Mouse (Mus musculus) heart, embryonic 12.5 days (tissue): ENCODE data around the gene Ppil1. TPM values are rescaled to one million over a fixed set of nuclear protein-coding genes. Genes with fewer than 3 reads are reported as not detected.

ENCODE experiments used
- ATAC-seq: fragments of 200-750 bp; cut with Nextera tagmentation; 2 replicates; pipeline ENCODE4 v1.8.0; 2017; ENCODE audit warnings: moderate TSS enrichment, moderate library complexity; ENCODE audit not compliant: insufficient number of reproducible peaks, low FRiP score
- H3K27ac ChIP-seq: fragments of 300-500 bp; sonication (generic); 2 replicates; pipeline ENCODE4 v1.5.1; 2016; ENCODE audit warnings: mild to moderate bottlenecking, moderate library complexity; ENCODE audit not compliant: poor library complexity, severe bottlenecking
- H3K27me3 ChIP-seq: fragments of 300-500 bp; sonication (generic); replicated peaks from 2 replicates; pipeline ENCODE4 v1.6.1; 2016; ENCODE audit warnings: mild to moderate bottlenecking, moderate library complexity
- H3K36me3 ChIP-seq: fragments of 300-500 bp; sonication (generic); 2 replicates; pipeline ENCODE4 v1.6.1; 2016; ENCODE audit warnings: mild to moderate bottlenecking, moderate library complexity
- H3K4me1 ChIP-seq: fragments of 300-500 bp; sonication (generic); replicated peaks from 2 replicates; pipeline ENCODE4 v1.6.1; 2016; ENCODE audit warnings: mild to moderate bottlenecking
- H3K4me2 ChIP-seq: fragments of 300-500 bp; sonication (generic); 2 replicates; pipeline ENCODE4 v1.6.1; 2016; ENCODE audit warnings: mild to moderate bottlenecking, moderate library complexity
- H3K4me3 ChIP-seq: fragments of 300-500 bp; sonication (generic); 2 replicates; pipeline ENCODE4 v1.5.1; 2016; ENCODE audit warnings: mild to moderate bottlenecking
- H3K9ac ChIP-seq: fragments of 300-500 bp; sonication (generic); 2 replicates; pipeline ENCODE4 v1.6.1; 2016; ENCODE audit warnings: mild to moderate bottlenecking, moderate library complexity
- H3K9me3 ChIP-seq: fragments of 300-500 bp; sonication (generic); replicated peaks from 2 replicates; pipeline ENCODE4 v1.6.1; 2016; ENCODE audit warnings: mild to moderate bottlenecking, moderate library complexity
- WGBS: fragments of 180-500 bp; shearing (Covaris S2); methylation state at CpG from one replicate; pipeline ENCODE4 v1.1.7; 2016; 5-methylcytosine and 5-hydroxymethylcytosine counted together
- polyA plus RNA-seq: library from polyadenylated mRNA; unstranded; fragments of >200 nt; fragmentation: Nextera tagmentation; extraction: Ambion mirVana; gene quantifications from 2 replicates; pipeline ENCODE4 v1.2.1, GENCODE M21; 2016

Ppil1 gene
- polyA plus RNA-seq, 1 experiment from 2014 or later: 112 TPM

DNA sequence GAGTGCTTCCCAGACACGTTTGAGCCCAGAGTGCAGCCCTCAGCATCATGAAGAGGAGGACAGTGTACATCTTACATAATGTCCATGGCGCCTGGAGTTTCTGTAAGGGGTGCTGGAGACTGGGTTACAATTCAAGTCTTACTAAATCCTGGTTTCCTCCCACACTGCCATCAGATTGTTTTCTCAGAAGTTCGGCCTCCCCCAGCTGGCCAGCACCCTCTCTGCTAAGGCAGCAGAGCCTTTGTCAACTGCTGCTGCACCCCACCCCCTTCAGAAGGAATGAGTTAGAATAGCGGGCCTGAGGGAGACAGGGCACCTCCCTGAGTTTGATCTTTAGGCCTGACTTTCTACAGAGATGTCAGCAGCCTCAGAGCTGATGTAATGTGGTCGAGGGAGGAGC is 38.2 kb upstream of the Ppil1 start:
- WGBS: 58% methylated on average over 5 of the region's 5 CpGs
- Histone ChIP-seq H3K4me3 (no peak overlapping the region), H3K9ac (no peak overlapping the region), H3K4me2 (no peak overlapping the region), H3K27ac (no peak overlapping the region), H3K4me1 (peaks cover 50% of the 10 kb centered on the region), H3K27me3 (no peaks in the 10 kb centered on the region; the same call in 1 of the 2 replicates), H3K9me3 (no peaks in the 10 kb centered on the region), H3K36me3 (peaks cover 40% of the 10 kb centered on the region)
- ATAC-seq: no peak

DNA sequence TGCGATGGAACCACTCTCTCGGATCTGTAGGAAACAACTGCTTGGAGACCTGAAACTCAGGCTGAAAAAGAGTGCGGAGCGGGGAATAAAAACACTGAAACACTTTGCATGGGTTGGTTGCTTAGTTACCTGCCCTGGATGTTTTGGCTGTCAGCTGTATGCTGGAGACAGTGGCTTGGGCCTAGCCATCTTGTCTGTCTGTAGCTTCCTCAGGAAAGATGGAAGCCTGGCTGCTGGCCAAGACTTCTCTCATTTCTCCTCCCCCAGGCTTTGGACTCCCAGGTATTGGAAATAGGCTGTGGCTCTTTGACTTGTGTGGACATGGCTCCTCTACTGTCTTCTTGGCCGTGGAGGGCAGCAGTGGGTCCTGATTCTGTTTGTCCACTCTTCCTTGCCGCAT is 37.4 kb upstream of the Ppil1 start:
- H3K4me3 ChIP-seq: no peak overlapping the region
- H3K4me1 ChIP-seq: peaks cover 50% of the 10 kb centered on the region
- H3K27me3 ChIP-seq: no peaks in the 10 kb centered on the region; the same call in 1 of the 2 replicates
- H3K4me2 ChIP-seq: no peak overlapping the region
- no peak overlapping the region for H3K27ac ChIP-seq
- WGBS: 94% methylated on average over 6 of the region's 6 CpGs
- H3K9ac ChIP-seq: no peak overlapping the region
- no peaks in the 10 kb centered on the region for H3K9me3 ChIP-seq
- ATAC-seq: no peak
- H3K36me3 ChIP-seq: peaks cover 46% of the 10 kb centered on the region

DNA sequence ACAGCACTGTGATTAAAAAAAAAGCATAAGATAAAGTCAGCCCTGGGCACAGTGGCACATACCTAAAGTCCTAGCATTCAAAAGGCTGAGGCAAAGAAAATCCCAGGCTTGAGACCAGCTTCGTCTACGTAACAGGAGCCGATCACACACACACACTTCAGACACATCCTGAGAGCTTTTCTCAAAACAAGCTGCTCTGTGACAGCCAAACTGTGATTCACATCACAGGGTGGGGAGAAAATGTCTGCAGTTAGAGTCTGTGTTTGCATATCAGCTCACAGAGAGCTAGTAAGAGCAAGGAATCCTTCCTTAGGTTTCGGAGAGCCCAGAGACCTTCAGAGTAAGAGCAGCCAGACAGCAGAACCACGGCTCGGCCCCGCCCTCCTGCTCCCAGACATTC is 36.9 kb upstream of the Ppil1 start:
- Histone ChIP-seq H3K4me3 (no peak overlapping the region), H3K9me3 (no peaks in the 10 kb centered on the region), H3K27ac (no peak overlapping the region), H3K27me3 (no peaks in the 10 kb centered on the region; the same call in 1 of the 2 replicates), H3K4me1 (peaks cover 47% of the 10 kb centered on the region), H3K4me2 (no peak overlapping the region), H3K9ac (no peak overlapping the region), H3K36me3 (peaks cover 48% of the 10 kb centered on the region)
- ATAC-seq: no peak
- 93% methylated on average over 7 of the region's 7 CpGs for WGBS

DNA sequence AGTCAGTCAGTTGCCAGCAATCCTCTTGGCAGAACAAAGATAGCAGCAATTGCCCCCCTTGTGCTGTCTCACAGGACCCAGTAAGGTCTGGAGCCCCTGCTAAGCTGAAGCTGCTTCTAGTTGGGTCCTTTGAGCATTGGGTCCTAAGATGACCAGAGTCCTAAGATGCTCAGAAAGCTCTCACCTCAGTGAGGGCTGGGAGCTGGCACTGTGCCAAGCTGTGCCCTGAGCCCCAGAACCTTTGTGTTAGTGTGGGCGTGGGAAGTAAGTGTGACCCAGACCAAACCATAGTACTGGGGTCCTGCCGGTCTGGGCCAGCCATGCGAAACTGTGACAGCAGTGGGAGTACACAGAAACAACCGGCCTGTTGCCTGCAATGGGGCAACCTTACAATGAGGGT is 35.3 kb upstream of the Ppil1 start:
- peaks cover 31% of the 10 kb centered on the region for H3K4me1 ChIP-seq
- no peak for ATAC-seq
- no peaks in the 10 kb centered on the region for H3K9me3 ChIP-seq
- H3K4me3 ChIP-seq: no peak overlapping the region
- H3K36me3 ChIP-seq: peaks cover 64% of the 10 kb centered on the region
- no peak overlapping the region for H3K27ac ChIP-seq
- H3K4me2 ChIP-seq: no peak overlapping the region
- H3K27me3 ChIP-seq: no peaks in the 10 kb centered on the region
- H3K9ac ChIP-seq: no peak overlapping the region
- whole genome bisulfite sequencing: 87% methylated on average over 4 of the region's 4 CpGs

DNA sequence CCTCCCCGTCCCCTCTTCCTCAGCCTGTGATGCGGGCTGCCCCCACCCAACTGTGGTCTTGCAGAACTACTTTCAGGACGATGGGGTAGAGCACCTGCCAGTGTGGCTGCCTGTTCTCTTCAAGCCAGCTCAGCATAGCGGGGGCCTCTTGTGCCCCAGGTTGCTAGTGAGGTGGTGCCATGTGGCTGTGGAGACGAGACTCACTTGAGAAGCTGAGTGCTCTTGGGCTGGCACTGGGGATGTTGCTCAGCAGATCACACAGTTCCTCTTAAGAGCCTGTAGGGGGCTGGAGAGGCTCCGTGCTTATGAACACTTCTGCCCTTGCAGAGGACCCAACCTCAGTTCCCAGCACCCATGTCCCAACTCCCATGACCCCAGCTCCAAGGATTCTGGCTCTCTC is 33.8 kb upstream of the Ppil1 start:
- WGBS: 89% methylated on average over 6 of the region's 6 CpGs
- Histone ChIP-seq H3K27me3 (no peaks in the 10 kb centered on the region), H3K9ac (no peak overlapping the region), H3K36me3 (peaks cover 74% of the 10 kb centered on the region), H3K4me3 (no peak overlapping the region), H3K4me2 (no peak overlapping the region), H3K27ac (no peak overlapping the region), H3K4me1 (peaks cover 18% of the 10 kb centered on the region), H3K9me3 (no peaks in the 10 kb centered on the region)
- ATAC-seq: no peak

DNA sequence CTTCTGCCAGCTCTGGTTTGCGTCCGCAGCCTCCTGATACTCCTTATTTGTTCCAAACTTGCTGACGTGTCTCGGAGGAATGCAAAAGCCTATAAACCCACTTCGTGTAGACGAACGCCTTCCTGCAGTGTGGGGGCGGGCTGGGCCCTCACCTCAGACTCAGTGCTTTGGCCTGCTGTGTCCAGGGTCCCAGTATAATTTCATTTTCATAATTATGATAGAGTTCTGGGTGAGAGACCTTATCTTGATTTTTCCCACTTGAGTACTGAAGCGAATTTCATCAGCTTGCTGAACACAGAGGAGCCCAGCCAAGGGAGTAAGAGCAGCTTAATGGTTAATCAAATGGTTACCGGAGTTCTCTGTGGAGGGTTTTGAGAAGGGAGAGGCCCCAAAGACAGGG is 33.3 kb upstream of the Ppil1 start:
- Histone ChIP-seq H3K27me3 (no peaks in the 10 kb centered on the region), H3K4me2 (no peak overlapping the region), H3K36me3 (peaks cover 77% of the 10 kb centered on the region), H3K9me3 (no peaks in the 10 kb centered on the region), H3K4me1 (peaks cover 13% of the 10 kb centered on the region), H3K9ac (no peak overlapping the region), H3K4me3 (no peak overlapping the region), H3K27ac (no peak overlapping the region)
- ATAC-seq: no peak
- WGBS: 63% methylated on average over 10 of the region's 10 CpGs

DNA sequence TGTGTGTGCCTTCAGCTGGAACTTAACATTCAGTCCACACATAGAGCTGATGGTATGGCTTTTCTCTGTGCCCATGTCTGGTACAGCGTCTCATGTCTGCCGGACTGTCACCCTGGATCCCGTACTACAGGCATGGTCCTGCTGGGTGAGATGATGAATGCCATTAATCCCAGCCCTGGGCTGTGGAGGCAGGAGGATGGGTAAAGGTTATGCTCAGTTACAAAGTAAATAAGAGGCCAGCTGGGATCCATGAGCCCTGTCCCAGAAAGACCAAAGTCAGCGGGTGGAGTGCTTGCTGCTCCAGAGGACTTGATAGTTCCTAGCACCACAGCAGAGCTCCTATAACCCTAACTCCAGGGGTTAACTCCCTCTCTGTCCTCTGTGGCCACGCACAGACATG is 31.8 kb upstream of the Ppil1 start:
- Histone ChIP-seq H3K27ac (no peak overlapping the region), H3K36me3 (peaks cover 74% of the 10 kb centered on the region), H3K9ac (no peak overlapping the region), H3K4me2 (no peak overlapping the region), H3K4me1 (no peaks in the 10 kb centered on the region; the same call in none of the 2 replicates), H3K9me3 (no peaks in the 10 kb centered on the region), H3K4me3 (no peak overlapping the region), H3K27me3 (no peaks in the 10 kb centered on the region)
- ATAC-seq: no peak
- WGBS: 80% methylated on average over 5 of the region's 5 CpGs

DNA sequence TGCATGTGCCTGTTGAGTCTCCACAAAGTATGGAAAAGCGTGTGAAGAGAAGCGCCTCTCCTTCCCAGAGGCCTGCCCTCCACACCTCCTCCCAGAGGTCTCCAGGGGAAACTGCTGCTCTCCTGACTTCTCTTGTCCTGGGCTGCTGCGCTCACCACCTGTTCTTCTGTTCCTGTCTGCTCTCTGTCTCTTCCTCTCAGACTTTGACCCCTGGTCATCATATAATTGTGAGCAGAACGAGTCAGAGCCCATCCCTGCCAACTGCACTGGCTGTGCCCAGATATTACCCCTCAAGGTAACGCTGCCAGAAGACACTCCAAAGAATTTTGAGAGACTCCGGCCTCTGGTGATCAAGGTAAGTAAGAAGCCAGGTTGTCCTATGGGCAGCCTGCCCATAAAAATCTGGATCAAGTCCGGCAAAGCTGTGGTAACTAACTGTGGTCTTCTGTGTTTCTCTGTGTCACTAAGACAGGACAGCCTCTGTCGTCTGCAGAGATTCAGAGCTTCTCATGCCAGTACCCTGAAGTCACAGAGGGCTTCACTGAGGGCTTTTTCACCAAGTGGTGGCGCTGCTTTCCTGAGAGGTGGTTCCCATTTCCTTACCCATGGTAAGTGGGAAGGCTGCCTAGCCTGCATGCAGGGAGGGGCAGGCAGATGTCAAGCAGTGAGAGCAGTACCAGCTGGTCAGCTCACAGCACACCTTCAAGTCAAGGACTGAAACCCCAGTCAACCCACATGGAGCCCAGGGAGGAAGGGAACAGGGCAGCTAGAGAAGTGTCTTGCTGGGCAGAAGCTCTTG is 30.0 kb upstream of the Ppil1 start:
- Histone ChIP-seq H3K4me2 (no peak overlapping the region), H3K4me1 (no peaks in the 10 kb centered on the region), H3K36me3 (peaks cover 62% of the 10 kb centered on the region), H3K27ac (no peak overlapping the region), H3K4me3 (no peak overlapping the region), H3K9ac (no peak overlapping the region), H3K27me3 (no peaks in the 10 kb centered on the region), H3K9me3 (no peaks in the 10 kb centered on the region)
- no peak for ATAC-seq
- 78% methylated on average over 9 of the region's 9 CpGs for WGBS

DNA sequence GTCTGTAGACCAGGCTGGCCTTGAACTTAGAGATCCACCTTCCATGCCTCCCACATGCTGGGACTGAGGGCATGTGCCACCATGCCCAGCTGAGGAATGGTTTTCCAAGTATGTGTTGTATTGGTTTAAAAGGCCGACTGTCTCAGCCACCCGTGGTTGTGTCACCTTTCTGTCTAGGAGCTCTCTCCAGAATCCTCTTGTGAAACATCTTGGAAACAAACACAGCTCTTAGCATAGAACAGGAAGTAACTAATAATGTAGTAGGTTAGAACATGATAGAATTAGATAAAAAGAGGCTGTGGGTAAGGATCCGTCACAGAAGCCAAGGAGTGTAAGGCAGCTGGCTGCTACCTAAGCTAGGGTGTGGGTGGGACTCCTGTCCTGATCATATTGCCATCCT is 29.0 kb upstream of the Ppil1 start:
- no peak overlapping the region for H3K4me3 ChIP-seq
- H3K4me2 ChIP-seq: no peak overlapping the region
- no peaks in the 10 kb centered on the region for H3K9me3 ChIP-seq
- no peak overlapping the region for H3K9ac ChIP-seq
- no peak for ATAC-seq
- WGBS: 78% methylated on average over 3 of the region's 3 CpGs
- no peaks in the 10 kb centered on the region for H3K27me3 ChIP-seq
- peaks cover 57% of the 10 kb centered on the region for H3K36me3 ChIP-seq
- H3K4me1 ChIP-seq: no peaks in the 10 kb centered on the region
- H3K27ac ChIP-seq: no peak overlapping the region

DNA sequence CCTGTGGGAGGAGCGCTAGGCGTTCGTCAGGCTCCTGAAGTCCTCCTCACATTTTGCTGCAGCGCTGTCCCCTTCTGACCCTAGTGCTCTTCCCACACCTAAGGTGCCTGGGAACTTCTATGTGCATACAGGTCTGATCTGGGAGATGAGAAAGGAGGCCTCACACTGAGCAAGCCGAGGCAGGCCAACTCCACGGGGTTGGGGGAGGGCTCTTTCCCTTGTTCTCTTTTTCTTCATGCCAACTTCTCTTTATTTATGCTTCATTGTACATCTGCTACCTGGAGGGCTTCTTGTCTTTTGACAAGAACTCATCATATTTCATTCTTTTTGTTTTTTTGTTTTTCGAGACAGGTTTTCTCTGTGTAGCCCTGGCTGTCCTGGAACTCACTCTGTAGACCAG is 27.8 kb upstream of the Ppil1 start:
- Histone ChIP-seq H3K9me3 (no peaks in the 10 kb centered on the region), H3K27ac (no peak overlapping the region), H3K4me2 (no peak overlapping the region), H3K36me3 (peaks cover 50% of the 10 kb centered on the region), H3K4me1 (no peaks in the 10 kb centered on the region), H3K9ac (no peak overlapping the region), H3K27me3 (no peaks in the 10 kb centered on the region), H3K4me3 (no peak overlapping the region)
- WGBS: 86% methylated on average over 7 of the region's 7 CpGs
- no peak for ATAC-seq

DNA sequence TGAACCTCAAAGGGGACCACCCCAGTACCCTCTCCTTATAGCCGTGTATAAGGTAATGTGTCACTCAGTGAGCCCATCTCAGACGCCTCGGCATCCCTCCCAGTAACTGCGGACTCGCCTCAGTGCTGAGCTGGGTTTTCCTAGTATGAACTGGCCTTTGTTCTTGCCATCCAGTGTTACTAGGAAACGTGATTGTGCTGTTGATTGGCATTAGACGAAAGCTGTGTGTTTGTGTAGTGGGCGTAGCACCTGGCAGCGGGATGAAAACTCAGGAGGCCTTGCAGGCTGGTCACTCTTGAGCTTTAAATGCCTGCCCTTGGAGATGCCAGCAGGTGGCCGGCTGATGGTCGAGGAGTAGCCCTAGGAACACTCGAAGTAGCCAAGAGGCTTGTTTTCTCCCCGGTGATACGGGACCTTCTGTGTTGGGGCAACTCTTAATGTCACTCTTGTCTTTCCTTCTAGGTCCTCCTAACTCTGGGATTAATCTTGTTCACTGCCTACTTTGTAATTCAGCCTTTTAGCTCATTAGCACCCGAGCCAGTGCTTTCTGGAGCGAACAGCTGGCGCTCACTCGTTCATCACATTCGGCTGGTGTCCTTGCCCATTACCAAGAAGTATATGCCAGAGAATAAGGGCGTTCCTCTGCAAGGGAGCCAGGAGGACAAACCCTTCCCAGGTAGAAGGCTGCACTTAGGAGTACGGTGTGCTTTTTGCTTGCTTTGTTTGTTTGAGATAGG is 18.4 kb upstream of the Ppil1 start:
- ATAC-seq: no peak
- Histone ChIP-seq H3K27me3 (no peaks in the 10 kb centered on the region), H3K9me3 (peaks cover 7% of the 10 kb centered on the region; the same call in 1 of the 2 replicates), H3K27ac (no peak overlapping the region), H3K4me1 (no peaks in the 10 kb centered on the region), H3K36me3 (peaks cover 49% of the 10 kb centered on the region), H3K4me3 (no peak overlapping the region), H3K4me2 (no peak overlapping the region), H3K9ac (no peak overlapping the region)
- WGBS: 78% methylated on average over 21 of the region's 21 CpGs
